Mouse (Mus musculus): ENCODE data around the gene Limch1. TPM values are rescaled to one million over a fixed set of nuclear protein-coding genes. Genes with fewer than 3 reads are reported as not detected.
A peak's percentile ranks its signal among the peaks of the same experiment; 100 is the strongest.

Limch1 gene
- polyA plus RNA-seq, 1 experiment from 2014 or later, result 67.8 TPM

DNA sequence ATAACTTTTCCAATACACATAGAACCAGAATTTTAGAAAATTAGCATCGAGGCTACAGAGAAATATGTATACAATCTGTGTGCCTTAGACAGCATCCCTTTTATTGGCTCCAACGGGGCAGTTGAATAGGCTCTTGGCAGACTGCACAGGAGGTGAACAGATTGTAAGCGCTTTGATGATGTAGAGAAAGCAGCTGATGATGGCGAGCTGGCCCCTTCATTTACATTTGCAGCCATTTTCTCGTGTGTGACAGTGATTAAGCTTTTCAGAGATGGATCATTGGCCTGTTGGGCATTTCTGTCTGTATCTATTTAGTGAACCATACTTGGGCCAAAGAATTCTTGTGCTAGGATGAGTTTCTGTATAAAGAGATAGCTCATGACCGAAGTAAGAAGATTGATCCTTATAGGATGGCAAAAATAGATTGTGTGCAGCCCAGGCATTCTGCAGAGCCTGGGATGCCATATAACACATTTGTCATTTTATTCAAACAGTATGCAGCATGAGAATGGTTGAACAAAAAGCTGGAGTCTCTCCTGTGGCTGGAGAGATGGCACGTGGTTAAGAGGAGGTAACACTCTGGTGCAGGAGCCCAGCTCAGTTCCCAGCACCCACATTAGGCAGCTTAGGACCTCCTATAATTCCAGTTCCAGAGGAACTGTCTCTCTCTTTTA is 208.5 kb downstream of the Limch1 start:
- Histone ChIP-seq H3K4me1 (ENCODE audit: insufficient read depth) (0 out of 2 replicates have a peak, but pooled peaks cover 1% of the 10 kb centered on the region), H3K9ac (no peak overlapping the region), H3K4me2 (no peak overlapping the region), H3K9me3 (ENCODE audit: low read depth, low read length) (peaks cover 5% of the 10 kb centered on the region; the same call in 1 of the 2 replicates), H3K4me3 (ENCODE audit: low read depth, low read length) (no peak overlapping the region), H3K27ac (ENCODE audit: low read depth) (no peak overlapping the region), H3K36me3 (ENCODE audit: insufficient read depth) (no peaks in the 10 kb centered on the region), H3K27me3 (ENCODE audit: insufficient read depth, low read length) (no peaks in the 10 kb centered on the region)
- ATAC-seq (ENCODE audit: insufficient read depth) (no peak), DNase-seq (no peak)
- no peak for TF ChIP-seq CTCF (IDR thresholded peaks at IDR 0.05; ENCODE audit: low read depth)
- 72% methylated on average over 7 of the region's 7 CpGs for WGBS

DNA sequence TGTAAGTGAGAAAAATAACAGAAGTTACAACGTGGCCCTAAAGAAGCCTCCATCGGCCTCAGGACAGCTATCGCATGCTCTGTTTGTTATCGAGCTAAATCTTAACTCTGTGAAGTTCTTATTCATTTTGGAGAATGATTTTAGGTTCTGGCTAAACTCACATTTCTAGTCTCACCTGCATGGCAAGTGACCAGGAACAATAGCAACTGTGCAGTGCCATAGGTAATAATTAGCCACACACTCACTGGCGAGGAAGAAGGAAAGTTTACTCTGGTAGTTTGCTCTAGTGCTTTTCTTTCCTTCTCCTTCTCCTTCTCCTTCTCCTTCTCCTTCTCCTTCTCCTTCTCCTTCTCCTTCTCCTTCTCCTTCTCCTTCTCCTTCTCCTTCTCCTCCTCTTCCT is 209.6 kb downstream of the Limch1 start:
- Histone ChIP-seq H3K36me3 (ENCODE audit: insufficient read depth) (no peaks in the 10 kb centered on the region), H3K4me3 (ENCODE audit: low read depth, low read length) (no peak overlapping the region), H3K4me2 (no peak overlapping the region), H3K9me3 (ENCODE audit: low read depth, low read length) (peaks cover 5% of the 10 kb centered on the region; the same call in 1 of the 2 replicates), H3K27ac (ENCODE audit: low read depth) (peak overlapping the region; percentile 71), H3K9ac (no peak overlapping the region), H3K4me1 (ENCODE audit: insufficient read depth) (no peaks in the 10 kb centered on the region), H3K27me3 (ENCODE audit: insufficient read depth, low read length) (no peaks in the 10 kb centered on the region)
- no peak for TF ChIP-seq CTCF (IDR thresholded peaks at IDR 0.05; ENCODE audit: low read depth)
- WGBS, result 41% methylated on average over 5 of the region's 5 CpGs
- DNase-seq, result peak; percentile 58
- no peak for ATAC-seq (ENCODE audit: insufficient read depth)

DNA sequence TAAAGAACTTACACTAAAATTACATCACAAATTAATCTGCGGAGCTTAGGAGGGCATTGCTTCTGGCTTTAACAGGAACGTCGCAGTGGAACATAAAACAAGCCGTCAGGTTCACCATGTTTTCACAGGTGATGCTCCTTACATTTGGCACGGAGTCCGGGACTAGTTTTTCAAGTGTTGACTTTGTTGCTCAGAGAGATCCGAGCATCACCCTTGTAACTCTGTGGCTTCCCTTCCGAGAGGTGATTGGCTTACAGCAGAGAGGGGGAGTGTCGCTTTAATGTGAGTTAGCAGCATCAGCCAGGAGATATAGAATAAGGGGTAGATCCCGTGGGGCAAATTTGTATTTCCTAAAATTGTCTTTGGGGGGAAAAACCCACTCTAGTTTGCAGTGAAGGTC is 212.0 kb downstream of the Limch1 start:
- H3K9ac ChIP-seq, result no peak overlapping the region
- no peak overlapping the region for H3K4me2 ChIP-seq
- 69% methylated on average over 10 of the region's 10 CpGs for WGBS
- TF ChIP-seq CTCF (IDR thresholded peaks at IDR 0.05; ENCODE audit: low read depth), result no peak
- no peaks in the 10 kb centered on the region for H3K27me3 ChIP-seq (ENCODE audit: insufficient read depth, low read length)
- no peak for ATAC-seq (ENCODE audit: insufficient read depth)
- no peaks in the 10 kb centered on the region for H3K4me1 ChIP-seq (ENCODE audit: insufficient read depth)
- H3K36me3 ChIP-seq (ENCODE audit: insufficient read depth), result 0 out of 2 replicates have a peak, but pooled peaks cover 7% of the 10 kb centered on the region
- no peak overlapping the region for H3K27ac ChIP-seq (ENCODE audit: low read depth)
- no peak overlapping the region for H3K4me3 ChIP-seq (ENCODE audit: low read depth, low read length)
- peaks cover 3% of the 10 kb centered on the region; the same call in 1 of the 2 replicates for H3K9me3 ChIP-seq (ENCODE audit: low read depth, low read length)
- peak; percentile 54 for DNase-seq

DNA sequence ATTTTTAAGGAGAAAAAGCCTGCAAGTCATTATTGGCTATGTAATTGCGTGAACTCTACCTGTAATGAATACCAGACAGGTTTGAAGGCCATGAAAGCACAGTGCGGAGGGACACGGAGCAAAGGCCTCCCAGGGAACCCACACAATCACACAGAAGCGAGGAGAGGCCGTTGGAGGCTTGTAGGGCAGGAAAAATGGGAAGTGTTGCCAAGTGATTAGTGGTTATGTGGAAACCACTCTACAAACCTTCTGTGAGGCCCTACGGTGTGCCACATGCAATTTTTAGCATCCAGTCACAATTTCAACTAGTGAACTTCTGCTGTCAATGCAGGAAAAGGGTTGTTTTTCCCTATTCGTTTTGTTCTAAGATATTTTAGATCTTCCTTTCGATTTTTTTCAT is 212.5 kb downstream of the Limch1 start:
- Histone ChIP-seq H3K4me3 (ENCODE audit: low read depth, low read length) (no peak overlapping the region), H3K4me1 (ENCODE audit: insufficient read depth) (no peaks in the 10 kb centered on the region), H3K9ac (no peak overlapping the region), H3K27ac (ENCODE audit: low read depth) (no peak overlapping the region), H3K9me3 (ENCODE audit: low read depth, low read length) (no peaks in the 10 kb centered on the region), H3K36me3 (ENCODE audit: insufficient read depth) (0 out of 2 replicates have a peak, but pooled peaks cover 7% of the 10 kb centered on the region), H3K4me2 (no peak overlapping the region), H3K27me3 (ENCODE audit: insufficient read depth, low read length) (no peaks in the 10 kb centered on the region)
- TF ChIP-seq CTCF (IDR thresholded peaks at IDR 0.05; ENCODE audit: low read depth), result no peak
- WGBS, result 76% methylated on average over 8 of the region's 8 CpGs
- no peak for ATAC-seq (ENCODE audit: insufficient read depth)
- DNase-seq, result no peak

DNA sequence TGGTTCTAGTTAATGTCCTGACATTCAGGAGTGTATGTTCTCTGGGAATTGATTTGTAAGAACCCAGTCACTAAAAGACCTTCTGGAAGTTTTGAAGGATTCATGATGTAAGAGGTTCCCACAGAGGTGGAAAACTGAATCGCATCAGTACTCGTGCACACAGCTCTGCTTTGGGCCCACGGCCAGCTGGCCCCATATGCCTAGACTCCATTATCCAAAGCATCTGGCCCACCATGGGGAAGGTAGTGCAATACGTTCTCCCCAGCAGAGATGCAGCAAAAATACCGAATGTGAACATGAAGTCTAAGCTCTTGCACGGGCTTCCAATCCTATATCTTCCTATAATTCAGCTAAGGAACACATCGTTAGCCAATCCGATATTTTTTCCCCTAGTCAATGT is 214.3 kb downstream of the Limch1 start:
- ATAC-seq (ENCODE audit: insufficient read depth), result no peak
- DNase-seq, result no peak
- Histone ChIP-seq H3K27ac (ENCODE audit: low read depth) (no peak overlapping the region), H3K36me3 (ENCODE audit: insufficient read depth) (0 out of 2 replicates have a peak, but pooled peaks cover 7% of the 10 kb centered on the region), H3K9ac (no peak overlapping the region), H3K9me3 (ENCODE audit: low read depth, low read length) (no peaks in the 10 kb centered on the region), H3K4me2 (no peak overlapping the region), H3K4me3 (ENCODE audit: low read depth, low read length) (no peak overlapping the region), H3K27me3 (ENCODE audit: insufficient read depth, low read length) (no peaks in the 10 kb centered on the region), H3K4me1 (ENCODE audit: insufficient read depth) (no peaks in the 10 kb centered on the region)
- TF ChIP-seq CTCF (IDR thresholded peaks at IDR 0.05; ENCODE audit: low read depth), result no peak
- 76% methylated on average over 8 of the region's 8 CpGs for WGBS

DNA sequence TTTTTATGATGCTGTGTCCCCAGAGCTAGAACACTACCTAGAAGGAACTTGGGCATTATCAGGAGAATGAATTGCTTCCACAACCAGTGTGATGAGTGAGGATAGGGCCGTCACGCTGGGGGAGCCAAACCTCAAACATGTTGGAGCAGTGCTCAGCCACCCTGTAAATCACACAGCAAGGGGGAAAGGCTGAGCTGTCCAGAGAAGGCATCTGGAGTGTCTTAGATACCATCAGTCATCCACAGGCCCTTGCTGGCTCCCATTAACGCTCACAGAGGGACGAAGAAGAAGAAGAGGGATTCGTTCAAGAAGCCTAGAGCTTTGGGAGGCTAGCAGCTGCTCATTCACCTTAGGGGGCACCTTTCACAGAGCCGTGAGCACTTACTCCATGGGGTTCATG is 219.8 kb downstream of the Limch1 start:
- DNase-seq (peak; percentile 49), ATAC-seq (ENCODE audit: insufficient read depth) (peak; percentile 50; the same call in 1 of the 2 replicates)
- Histone ChIP-seq H3K9me3 (ENCODE audit: low read depth, low read length) (no peaks in the 10 kb centered on the region), H3K4me2 (no peak overlapping the region), H3K27ac (ENCODE audit: low read depth) (no peak overlapping the region), H3K9ac (no peak overlapping the region), H3K4me3 (ENCODE audit: low read depth, low read length) (no peak overlapping the region), H3K27me3 (ENCODE audit: insufficient read depth, low read length) (no peaks in the 10 kb centered on the region), H3K36me3 (ENCODE audit: insufficient read depth) (0 out of 2 replicates have a peak, but pooled peaks cover 7% of the 10 kb centered on the region), H3K4me1 (ENCODE audit: insufficient read depth) (0 out of 2 replicates have a peak, but pooled peaks cover 5% of the 10 kb centered on the region)
- TF ChIP-seq CTCF (IDR thresholded peaks at IDR 0.05; ENCODE audit: low read depth), result no peak
- WGBS, result 24% methylated on average over 6 of the region's 6 CpGs

DNA sequence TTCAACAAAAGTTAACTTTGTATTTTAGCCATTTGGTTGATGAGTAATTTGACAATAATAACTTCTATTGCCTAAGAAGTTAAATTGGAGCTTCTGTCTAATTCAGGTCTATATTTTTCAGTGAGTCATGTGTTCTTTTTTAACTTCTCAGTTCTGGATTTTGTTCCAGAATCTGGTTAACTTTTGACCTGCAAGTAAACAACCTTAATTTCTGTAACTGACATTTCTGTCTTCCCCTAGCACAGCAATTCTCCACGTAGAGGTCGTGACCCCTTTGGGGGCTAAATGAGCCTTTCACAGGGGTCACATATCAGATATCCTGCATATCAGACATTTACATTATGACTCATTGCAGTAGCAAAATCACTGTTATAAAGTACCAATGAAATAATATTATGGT is 221.5 kb downstream of the Limch1 start:
- no peak for DNase-seq

More for the DNA sequence above, 221.5 kb downstream of the Limch1 start:
- no peaks in the 10 kb centered on the region for H3K9me3 ChIP-seq (ENCODE audit: low read depth, low read length)
- 0 out of 2 replicates have a peak, but pooled peaks cover 5% of the 10 kb centered on the region for H3K4me1 ChIP-seq (ENCODE audit: insufficient read depth)
- H3K27me3 ChIP-seq (ENCODE audit: insufficient read depth, low read length), result no peaks in the 10 kb centered on the region
- 46% methylated on average over 2 of the region's 2 CpGs for WGBS
- no peak overlapping the region for H3K9ac ChIP-seq
- no peak for ATAC-seq (ENCODE audit: insufficient read depth)
- TF ChIP-seq CTCF (IDR thresholded peaks at IDR 0.05; ENCODE audit: low read depth), result no peak
- H3K27ac ChIP-seq (ENCODE audit: low read depth), result no peak overlapping the region
- H3K4me2 ChIP-seq, result no peak overlapping the region
- no peaks in the 10 kb centered on the region for H3K36me3 ChIP-seq (ENCODE audit: insufficient read depth)
- no peak overlapping the region for H3K4me3 ChIP-seq (ENCODE audit: low read depth, low read length)
